Mouse (Mus musculus): ENCODE measurements around the gene Gm8439. TPM values are rescaled to one million over a fixed set of nuclear protein-coding genes. Genes with fewer than 3 reads are reported as not detected.

The Gm8439 gene
- polyA plus RNA-seq, 1 experiment from 2014 or later: not detected

- Histone ChIP-seq H3K9me3 (replicated peaks) (no peaks in the 10 kb centered on the region), H3K36me3 (no peaks in the 10 kb centered on the region), H3K4me1 (replicated peaks) (peaks cover 54% of the 10 kb centered on the region), H3K27ac (peak overlapping the region; percentile 96), H3K27me3 (no peaks in the 10 kb centered on the region), H3K4me2 (peak overlapping the region; percentile 45), H3K9ac (peak overlapping the region; percentile 40; the same call in 1 of the 2 replicates), H3K4me3 (peak overlapping the region; percentile 35)
- ATAC-seq (replicated peaks; ENCODE audit: insufficient number of reproducible peaks, insufficient read depth, low FRiP score, low read depth): peak; percentile 70
- 29% methylated on average over 8 of the region's 8 CpGs for WGBS
Measured at GRCm38 (mm10) chr4:120613691-120614329, 25.3 kb downstream of the Gm8439 start.

- 74% methylated on average over 9 of the region's 9 CpGs for WGBS
- no peak for ATAC-seq (replicated peaks; ENCODE audit: insufficient number of reproducible peaks, insufficient read depth, low FRiP score, low read depth)
- Histone ChIP-seq H3K9ac (0 out of 2 replicates have a peak overlapping the region, but pooled peaks have one; percentile 19), H3K27me3 (no peaks in the 10 kb centered on the region), H3K27ac (peak overlapping the region; percentile 96), H3K9me3 (replicated peaks) (no peaks in the 10 kb centered on the region), H3K4me1 (replicated peaks) (peaks cover 48% of the 10 kb centered on the region), H3K4me2 (no peak overlapping the region), H3K36me3 (no peaks in the 10 kb centered on the region), H3K4me3 (no peak overlapping the region)
Measured at GRCm38 (mm10) chr4:120614644-120615043, 26.1 kb downstream of the Gm8439 start.

GRCm38 (mm10) chr4:120615528-120616081 lies 27.1 kb downstream of the Gm8439 start:
- H3K27me3 ChIP-seq: no peaks in the 10 kb centered on the region
- peak overlapping the region; percentile 43; the same call in 1 of the 2 replicates for H3K9ac ChIP-seq
- peaks cover 39% of the 10 kb centered on the region for H3K4me1 ChIP-seq (replicated peaks)
- no peaks in the 10 kb centered on the region for H3K36me3 ChIP-seq
- peak overlapping the region; percentile 96 for H3K27ac ChIP-seq
- no peaks in the 10 kb centered on the region for H3K9me3 ChIP-seq (replicated peaks)
- H3K4me3 ChIP-seq: no peak overlapping the region
- ATAC-seq (replicated peaks; ENCODE audit: insufficient number of reproducible peaks, insufficient read depth, low FRiP score, low read depth): peak; percentile 77
- WGBS: 26% methylated on average over 10 of the region's 10 CpGs
- H3K4me2 ChIP-seq: no peak overlapping the region

- no peaks in the 10 kb centered on the region for H3K9me3 ChIP-seq (replicated peaks)
- H3K27me3 ChIP-seq: no peaks in the 10 kb centered on the region
- WGBS: 45% methylated on average over 13 of the region's 13 CpGs
- peaks cover 36% of the 10 kb centered on the region for H3K4me1 ChIP-seq (replicated peaks)
- peak overlapping the region; percentile 44; the same call in 1 of the 2 replicates for H3K9ac ChIP-seq
- H3K4me3 ChIP-seq: no peak overlapping the region
- no peak for ATAC-seq (replicated peaks; ENCODE audit: insufficient number of reproducible peaks, insufficient read depth, low FRiP score, low read depth)
- H3K4me2 ChIP-seq: no peak overlapping the region
- no peaks in the 10 kb centered on the region for H3K36me3 ChIP-seq
- peak overlapping the region; percentile 96 for H3K27ac ChIP-seq
Measured at GRCm38 (mm10) chr4:120616199-120617025, 27.9 kb downstream of the Gm8439 start.

- WGBS: 74% methylated on average over 6 of the region's 6 CpGs
- no peaks in the 10 kb centered on the region for H3K27me3 ChIP-seq
- ATAC-seq (replicated peaks; ENCODE audit: insufficient number of reproducible peaks, insufficient read depth, low FRiP score, low read depth): no peak
- no peaks in the 10 kb centered on the region for H3K9me3 ChIP-seq (replicated peaks)
- H3K27ac ChIP-seq: no peak overlapping the region
- no peaks in the 10 kb centered on the region for H3K36me3 ChIP-seq
- no peak overlapping the region for H3K4me3 ChIP-seq
- H3K4me1 ChIP-seq (replicated peaks): peaks cover 5% of the 10 kb centered on the region
- H3K9ac ChIP-seq: no peak overlapping the region
- H3K4me2 ChIP-seq: no peak overlapping the region
Measured at GRCm38 (mm10) chr4:120627728-120628127, 39.2 kb downstream of the Gm8439 start.

GRCm38 (mm10) chr4:120630218-120630931 lies 41.8 kb downstream of the Gm8439 start:
- H3K27me3 ChIP-seq: no peaks in the 10 kb centered on the region
- no peak for ATAC-seq (replicated peaks; ENCODE audit: insufficient number of reproducible peaks, insufficient read depth, low FRiP score, low read depth)
- H3K4me3 ChIP-seq: no peak overlapping the region
- WGBS: 23% methylated on average over 8 of the region's 8 CpGs
- no peak overlapping the region for H3K27ac ChIP-seq
- H3K4me2 ChIP-seq: no peak overlapping the region
- peaks cover 5% of the 10 kb centered on the region for H3K4me1 ChIP-seq (replicated peaks)
- no peaks in the 10 kb centered on the region for H3K36me3 ChIP-seq
- H3K9ac ChIP-seq: no peak overlapping the region
- no peaks in the 10 kb centered on the region for H3K9me3 ChIP-seq (replicated peaks)

GRCm38 (mm10) chr4:120631828-120632227 lies 43.3 kb downstream of the Gm8439 start:
- WGBS: 44% methylated on average over 6 of the region's 6 CpGs
- H3K36me3 ChIP-seq: no peaks in the 10 kb centered on the region
- peaks cover 5% of the 10 kb centered on the region; the same call in 1 of the 2 replicates for H3K4me1 ChIP-seq (replicated peaks)
- no peaks in the 10 kb centered on the region for H3K9me3 ChIP-seq (replicated peaks)
- no peak overlapping the region for H3K4me2 ChIP-seq
- no peak overlapping the region for H3K27ac ChIP-seq
- ATAC-seq (replicated peaks; ENCODE audit: insufficient number of reproducible peaks, insufficient read depth, low FRiP score, low read depth): no peak
- no peaks in the 10 kb centered on the region for H3K27me3 ChIP-seq
- no peak overlapping the region for H3K9ac ChIP-seq
- no peak overlapping the region for H3K4me3 ChIP-seq

- H3K9me3 ChIP-seq (replicated peaks): no peaks in the 10 kb centered on the region
- ATAC-seq (replicated peaks; ENCODE audit: insufficient number of reproducible peaks, insufficient read depth, low FRiP score, low read depth): no peak
- 84% methylated on average over 2 of the region's 2 CpGs for WGBS
- peaks cover 2% of the 10 kb centered on the region; the same call in 1 of the 2 replicates for H3K4me1 ChIP-seq (replicated peaks)
- no peaks in the 10 kb centered on the region for H3K36me3 ChIP-seq
- H3K27me3 ChIP-seq: no peaks in the 10 kb centered on the region
- no peak overlapping the region for H3K9ac ChIP-seq
- H3K27ac ChIP-seq: no peak overlapping the region
- H3K4me2 ChIP-seq: no peak overlapping the region
- no peak overlapping the region for H3K4me3 ChIP-seq
Measured at GRCm38 (mm10) chr4:120635351-120635750, 46.8 kb downstream of the Gm8439 start.

GRCm38 (mm10) chr4:120641946-120642345 lies 53.4 kb downstream of the Gm8439 start:
- Histone ChIP-seq H3K36me3 (no peaks in the 10 kb centered on the region), H3K4me2 (no peak overlapping the region), H3K27ac (no peak overlapping the region), H3K9ac (no peak overlapping the region), H3K4me1 (replicated peaks) (no peaks in the 10 kb centered on the region), H3K27me3 (no peaks in the 10 kb centered on the region), H3K4me3 (no peak overlapping the region), H3K9me3 (replicated peaks) (no peaks in the 10 kb centered on the region)
- WGBS: 86% methylated on average over 6 of the region's 6 CpGs
- no peak for ATAC-seq (replicated peaks; ENCODE audit: insufficient number of reproducible peaks, insufficient read depth, low FRiP score, low read depth)

- no peak overlapping the region for H3K9ac ChIP-seq
- WGBS: 73% methylated on average over 3 of the region's 3 CpGs
- H3K4me2 ChIP-seq: no peak overlapping the region
- no peak overlapping the region for H3K4me3 ChIP-seq
- H3K27me3 ChIP-seq: peaks cover 17% of the 10 kb centered on the region
- no peak overlapping the region for H3K27ac ChIP-seq
- H3K36me3 ChIP-seq: no peaks in the 10 kb centered on the region
- ATAC-seq (replicated peaks; ENCODE audit: insufficient number of reproducible peaks, insufficient read depth, low FRiP score, low read depth): no peak
- H3K4me1 ChIP-seq (replicated peaks): no peaks in the 10 kb centered on the region
- no peaks in the 10 kb centered on the region for H3K9me3 ChIP-seq (replicated peaks)
Measured at GRCm38 (mm10) chr4:120643899-120644298, 55.4 kb downstream of the Gm8439 start.
